Mouse (Mus musculus) forebrain, embryonic 15.5 days (tissue): ENCODE results near the gene Tubg1. TPM values are rescaled to one million over a fixed set of nuclear protein-coding genes. Genes with fewer than 3 reads are reported as not detected.
A peak's percentile ranks its signal among the peaks of the same experiment; 100 is the strongest.
"Not testable (repeated sequence)": the region's sequence is repeated elsewhere in the genome, so short reads cannot be mapped to it uniquely, and the experiment has no call there.

Experiments
- ATAC-seq: fragments of 200-750 bp; cut with Nextera tagmentation; replicated peaks from 2 replicates; pipeline ENCODE4 v1.8.0; 2017; ENCODE audit warnings: mild to moderate bottlenecking, moderate TSS enrichment, moderate library complexity
- H3K27ac ChIP-seq: fragments of 300-500 bp; sonication (generic); replicated peaks from 2 replicates; pipeline ENCODE4 v1.5.1; 2015; ENCODE audit warnings: mild to moderate bottlenecking, inconsistent platforms
- H3K27me3 ChIP-seq: fragments of 300-500 bp; sonication (generic); 2 replicates; pipeline ENCODE4 v1.6.1; 2015; ENCODE audit warnings: inconsistent platforms
- H3K36me3 ChIP-seq: fragments of 300-500 bp; sonication (generic); 2 replicates; pipeline ENCODE4 v1.6.1; 2015; ENCODE audit warnings: mild to moderate bottlenecking, inconsistent platforms
- H3K4me1 ChIP-seq: fragments of 300-500 bp; sonication (generic); 2 replicates; pipeline ENCODE4 v1.6.1; 2015; ENCODE audit warnings: inconsistent platforms
- H3K4me2 ChIP-seq: fragments of 300-500 bp; sonication (generic); replicated peaks from 2 replicates; pipeline ENCODE4 v1.6.1; 2015; ENCODE audit warnings: mild to moderate bottlenecking, inconsistent platforms
- H3K4me3 ChIP-seq: fragments of 300-500 bp; sonication (generic); 2 replicates; pipeline ENCODE4 v1.5.1; 2015; ENCODE audit warnings: mild to moderate bottlenecking, inconsistent platforms
- H3K9ac ChIP-seq: fragments of 300-500 bp; sonication (generic); replicated peaks from 2 replicates; pipeline ENCODE4 v1.6.1; 2015; ENCODE audit warnings: mild to moderate bottlenecking, inconsistent platforms
- H3K9me3 ChIP-seq: fragments of 300-500 bp; sonication (generic); 2 replicates; pipeline ENCODE4 v1.6.1; 2016; ENCODE audit warnings: inconsistent platforms
- WGBS: fragments of 180-500 bp; shearing (Covaris S2); methylation state at CpG from one replicate; pipeline ENCODE4 v1.1.7; 2015; ENCODE audit warnings: mixed read lengths; 5-methylcytosine and 5-hydroxymethylcytosine counted together
- polyA plus RNA-seq: library from polyadenylated mRNA; unstranded; fragments of >200 nt; fragmentation: Nextera tagmentation; extraction: Ambion mirVana; gene quantifications from 2 replicates; pipeline ENCODE4 v1.2.1, GENCODE M21; 2015

The Tubg1 gene
- polyA plus RNA-seq, 1 experiment from 2014 or later: 96.1 TPM

DNA sequence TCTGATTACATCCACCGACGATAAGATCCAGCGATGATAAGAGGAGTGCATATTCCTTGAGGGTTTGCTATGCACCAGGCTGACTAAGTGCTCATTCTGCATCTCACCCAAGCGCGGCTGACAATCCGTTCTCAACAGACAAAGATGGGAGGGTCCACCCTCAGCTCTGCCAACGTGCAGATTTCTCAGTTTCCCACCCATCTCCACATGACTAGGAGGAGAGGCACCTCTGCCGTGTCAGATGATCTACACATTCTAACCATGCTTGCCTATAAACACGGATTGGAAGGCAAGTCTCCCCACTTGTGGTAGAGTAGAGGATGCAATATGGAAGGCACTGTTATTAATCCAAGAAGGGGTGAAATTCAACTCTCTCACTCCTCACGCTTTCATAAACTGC, 29.0 kb downstream of the Tubg1 start:
- 74% methylated on average over 10 of the region's 10 CpGs for WGBS
- ATAC-seq: no peak
- H3K4me3 ChIP-seq: no peak overlapping the region
- H3K27ac ChIP-seq: 0 out of 2 replicates have a peak overlapping the region, but pooled peaks have one; percentile 29
- H3K4me2 ChIP-seq: no peak overlapping the region
- peaks cover 20% of the 10 kb centered on the region for H3K4me1 ChIP-seq
- H3K9me3 ChIP-seq: no peaks in the 10 kb centered on the region
- H3K27me3 ChIP-seq: no peaks in the 10 kb centered on the region
- no peaks in the 10 kb centered on the region for H3K36me3 ChIP-seq
- H3K9ac ChIP-seq: no peak overlapping the region

DNA sequence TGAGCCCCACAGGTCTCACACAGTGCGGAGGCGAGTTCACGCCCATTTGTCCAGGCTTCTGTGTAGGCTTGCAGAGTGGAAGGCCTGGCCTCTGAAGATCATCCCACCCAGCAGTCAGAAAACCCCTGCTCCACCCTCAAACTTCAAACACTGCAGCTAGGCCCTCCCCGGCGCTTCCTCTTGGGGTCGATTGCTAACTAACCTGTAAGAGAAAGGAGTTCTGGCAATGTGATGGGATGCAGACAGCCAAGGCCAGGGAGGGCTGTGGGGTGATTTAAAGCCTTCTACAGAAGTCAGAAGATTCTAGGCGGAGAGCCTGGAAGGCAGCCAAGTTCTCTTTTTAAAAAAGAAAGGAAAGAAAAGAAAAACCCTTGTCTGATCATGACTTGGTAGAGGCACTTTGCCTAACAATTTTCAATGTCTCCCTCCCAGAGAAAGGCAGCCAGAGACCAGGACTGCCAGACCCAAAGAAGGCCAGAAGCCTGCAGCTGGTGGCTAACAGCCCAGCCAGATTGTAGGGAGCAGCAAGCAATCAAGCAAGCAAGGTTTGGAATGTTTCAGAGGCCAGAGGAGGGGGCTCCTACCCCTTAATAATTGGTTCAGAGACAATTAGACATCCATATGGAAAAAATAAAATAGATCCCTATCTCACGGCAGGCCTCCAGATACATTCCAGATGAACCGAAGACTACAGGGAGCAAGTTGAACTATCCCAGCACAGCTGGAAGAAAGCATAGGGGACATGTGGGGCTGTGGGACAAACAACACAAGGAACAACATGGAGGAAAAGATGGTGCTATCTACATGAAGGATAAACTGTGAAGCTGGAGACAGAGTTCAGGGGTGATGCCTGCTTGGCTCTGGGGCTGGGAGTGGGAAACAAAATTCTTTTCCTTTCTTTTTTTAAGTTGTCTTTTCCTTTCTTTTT, 29.7 kb downstream of the Tubg1 start:
- H3K9ac ChIP-seq: no peak overlapping the region
- H3K9me3 ChIP-seq: no peaks in the 10 kb centered on the region
- H3K4me2 ChIP-seq: no peak overlapping the region
- H3K4me3 ChIP-seq: no peak overlapping the region
- whole genome bisulfite sequencing: 46% methylated on average over 9 of the region's 9 CpGs
- H3K27me3 ChIP-seq: no peaks in the 10 kb centered on the region
- peaks cover 16% of the 10 kb centered on the region for H3K4me1 ChIP-seq
- ATAC-seq: no peak
- peak overlapping the region; percentile 29; the same call in 1 of the 2 replicates for H3K27ac ChIP-seq
- no peaks in the 10 kb centered on the region for H3K36me3 ChIP-seq

DNA sequence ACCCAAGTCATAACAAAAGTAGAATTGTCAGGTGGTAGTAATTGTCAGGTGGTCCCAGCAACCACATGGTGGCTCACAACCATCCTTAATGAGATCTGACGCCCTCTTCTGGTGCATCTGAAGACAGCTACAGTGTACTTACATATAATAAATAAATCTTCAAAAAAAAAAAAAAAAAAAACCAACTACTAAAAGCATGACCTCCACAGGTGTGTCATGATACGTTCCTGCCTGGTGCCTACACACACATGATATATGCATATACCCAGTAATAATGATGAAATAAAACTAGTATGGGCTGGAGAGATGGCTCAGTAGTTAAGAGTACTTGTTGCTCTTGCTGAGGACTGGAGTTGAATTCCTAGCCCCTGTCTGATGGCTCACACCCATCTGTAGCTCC, 31.3 kb downstream of the Tubg1 start:
- Histone ChIP-seq H3K4me1 (peaks cover 22% of the 10 kb centered on the region), H3K27ac (no peak overlapping the region), H3K9ac (no peak overlapping the region), H3K9me3 (no peaks in the 10 kb centered on the region), H3K4me2 (no peak overlapping the region), H3K36me3 (no peaks in the 10 kb centered on the region), H3K4me3 (no peak overlapping the region), H3K27me3 (no peaks in the 10 kb centered on the region)
- WGBS: 53% methylated on average over 2 of the region's 2 CpGs
- no peak for ATAC-seq

DNA sequence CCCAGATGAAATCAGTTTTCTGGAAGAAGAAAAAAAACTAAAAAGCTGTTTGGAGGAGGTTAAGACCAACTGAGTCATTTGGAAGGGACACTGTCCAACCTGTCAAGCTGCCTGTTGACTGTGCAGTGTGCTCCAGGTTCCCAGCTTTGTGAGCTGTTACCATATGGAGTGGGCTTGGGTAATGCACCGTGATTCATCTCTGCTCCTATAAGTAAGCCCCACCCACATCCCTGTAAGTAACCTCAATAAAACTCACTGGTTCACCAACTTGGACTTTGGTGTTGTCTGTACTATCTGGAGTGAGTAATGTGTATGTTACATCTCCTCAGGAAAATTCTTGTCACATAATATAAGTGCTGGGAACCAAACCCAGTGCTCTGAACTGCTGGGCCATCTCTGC, 33.1 kb downstream of the Tubg1 start:
- ATAC-seq: no peak

GRCm38 (mm10) chr11:101154648-101155047, 34.9 kb downstream of the Tubg1 start:
- peaks cover 7% of the 10 kb centered on the region; the same call in 1 of the 2 replicates for H3K27me3 ChIP-seq
- no peak overlapping the region for H3K27ac ChIP-seq
- no peaks in the 10 kb centered on the region for H3K36me3 ChIP-seq
- no peak overlapping the region for H3K4me3 ChIP-seq
- ATAC-seq: no peak
- no peak overlapping the region for H3K9ac ChIP-seq
- H3K4me1 ChIP-seq: peaks cover 14% of the 10 kb centered on the region
- H3K4me2 ChIP-seq: no peak overlapping the region
- no peaks in the 10 kb centered on the region for H3K9me3 ChIP-seq

More for the DNA sequence above, 33.1 kb downstream of the Tubg1 start:
- Histone ChIP-seq H3K36me3 (no peaks in the 10 kb centered on the region), H3K27me3 (peaks cover 3% of the 10 kb centered on the region; the same call in 1 of the 2 replicates), H3K4me1 (peaks cover 20% of the 10 kb centered on the region), H3K9me3 (no peaks in the 10 kb centered on the region), H3K9ac (no peak overlapping the region), H3K4me3 (no peak overlapping the region), H3K27ac (no peak overlapping the region), H3K4me2 (no peak overlapping the region)
- 80% methylated on average over 1 of the region's 1 CpGs for WGBS

GRCm38 (mm10) chr11:101155151-101155550, 35.4 kb downstream of the Tubg1 start:
- H3K9me3 ChIP-seq: no peaks in the 10 kb centered on the region
- no peak overlapping the region for H3K9ac ChIP-seq
- no peaks in the 10 kb centered on the region for H3K36me3 ChIP-seq
- H3K4me1 ChIP-seq: peaks cover 12% of the 10 kb centered on the region
- H3K27me3 ChIP-seq: peaks cover 7% of the 10 kb centered on the region; the same call in 1 of the 2 replicates
- H3K4me3 ChIP-seq: no peak overlapping the region
- no peak for ATAC-seq
- no peak overlapping the region for H3K4me2 ChIP-seq
- WGBS: 78% methylated on average over 6 of the region's 6 CpGs
- peak overlapping the region; percentile 86; the same call in 1 of the 2 replicates for H3K27ac ChIP-seq

GRCm38 (mm10) chr11:101155728-101156371, 36.1 kb downstream of the Tubg1 start, which contains the start of gene Tubg2:
TSS of gene Tubg2 (plus strand) at chr11:101155907.
- Histone ChIP-seq H3K9ac (peak within 1 kb of the TSS; percentile 77), H3K4me1 (peaks cover 12% of the 10 kb centered on the region), H3K9me3 (no peaks in the 10 kb centered on the region), H3K27me3 (peaks cover 7% of the 10 kb centered on the region; the same call in 1 of the 2 replicates), H3K4me2 (peak within 1 kb of the TSS; percentile 80), H3K4me3 (peak within 1 kb of the TSS; percentile 51), H3K27ac (peak within 1 kb of the TSS; percentile 86), H3K36me3 (no peaks in the 10 kb centered on the region)
- WGBS: 2% methylated on average over 36 of the region's 36 CpGs
- ATAC-seq: peak; percentile 93

DNA sequence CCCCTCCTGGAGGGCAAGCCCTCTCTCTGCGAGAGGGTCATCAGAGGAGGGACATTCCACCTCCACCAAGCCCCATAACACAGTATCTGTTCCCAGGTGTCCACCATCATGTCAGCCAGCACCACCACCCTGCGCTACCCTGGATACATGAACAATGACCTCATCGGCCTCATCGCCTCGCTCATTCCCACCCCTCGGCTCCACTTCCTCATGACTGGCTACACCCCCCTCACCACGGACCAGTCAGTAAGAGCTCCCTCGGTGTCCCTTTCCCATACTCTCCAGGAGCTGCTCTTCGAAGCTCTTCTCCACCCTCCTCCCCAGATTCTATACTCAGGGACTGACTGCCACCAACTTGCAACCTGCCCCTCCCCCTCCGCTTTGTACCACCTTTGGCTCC, 40.4 kb downstream of the Tubg1 start:
- Histone ChIP-seq H3K4me1 (peaks cover 21% of the 10 kb centered on the region), H3K27me3 (peaks cover 37% of the 10 kb centered on the region)
- H3K36me3 ChIP-seq, H3K27ac ChIP-seq, H3K9me3 ChIP-seq, H3K4me2 ChIP-seq, ATAC-seq, H3K9ac ChIP-seq, H3K4me3 ChIP-seq: not testable (repeated sequence)
- 83% methylated on average over 10 of the region's 10 CpGs for WGBS

DNA sequence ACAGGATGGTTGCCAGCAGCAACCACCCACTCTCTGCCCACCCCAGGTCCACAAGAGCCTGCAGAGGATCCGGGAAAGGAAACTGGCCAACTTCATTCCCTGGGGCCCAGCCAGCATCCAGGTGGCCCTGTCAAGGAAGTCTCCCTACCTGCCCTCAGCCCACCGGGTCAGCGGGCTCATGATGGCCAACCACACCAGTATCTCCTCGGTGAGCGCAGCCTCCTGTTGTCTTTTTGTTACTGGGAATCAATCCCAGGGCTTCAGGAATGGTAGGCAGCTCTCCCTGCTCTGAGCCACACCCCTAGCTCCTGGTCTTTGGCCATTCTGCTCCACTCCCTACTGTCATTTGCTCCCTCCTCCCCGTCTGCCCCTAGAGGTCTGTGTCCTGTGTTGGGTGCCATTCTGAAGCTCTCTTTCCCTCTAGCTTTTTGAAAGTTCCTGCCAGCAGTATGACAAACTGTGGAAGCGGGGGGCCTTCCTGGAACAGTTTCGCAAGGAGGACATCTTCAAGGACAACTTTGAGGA, 41.3 kb downstream of the Tubg1 start:
- H3K27me3 ChIP-seq: peaks cover 44% of the 10 kb centered on the region
- H3K9ac ChIP-seq, H3K9me3 ChIP-seq, H3K4me3 ChIP-seq, H3K27ac ChIP-seq, H3K36me3 ChIP-seq, H3K4me2 ChIP-seq, ATAC-seq: not testable (repeated sequence)
- H3K4me1 ChIP-seq: peaks cover 15% of the 10 kb centered on the region
- WGBS: 78% methylated on average over 8 of the region's 8 CpGs

DNA sequence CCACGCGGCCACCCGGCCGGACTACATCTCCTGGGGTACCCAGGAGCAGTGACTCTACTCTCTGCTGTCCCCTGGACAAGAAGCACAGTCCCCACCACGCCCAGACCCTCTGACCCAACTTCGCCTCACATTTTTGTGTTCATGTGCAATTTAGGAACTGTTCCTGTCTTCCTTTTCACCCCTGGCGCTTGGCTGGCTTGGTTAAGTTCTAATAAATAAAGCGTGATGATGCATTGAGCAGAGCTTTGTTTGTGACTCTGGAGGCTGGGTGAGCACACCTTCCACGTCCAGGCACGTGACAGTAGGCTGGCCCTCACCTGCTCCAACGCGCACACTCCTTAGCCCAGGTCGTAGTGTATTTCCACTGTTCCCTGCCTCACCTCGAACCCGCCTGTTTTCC, 41.8 kb downstream of the Tubg1 start:
- 0 out of 2 replicates have a peak, but pooled peaks cover 5% of the 10 kb centered on the region for H3K36me3 ChIP-seq
- H3K27ac ChIP-seq: no peak overlapping the region
- no peak for ATAC-seq
- peaks cover 49% of the 10 kb centered on the region for H3K27me3 ChIP-seq
- no peak overlapping the region for H3K4me3 ChIP-seq
- no peak overlapping the region for H3K4me2 ChIP-seq
- H3K9ac ChIP-seq: no peak overlapping the region
- peaks cover 10% of the 10 kb centered on the region for H3K4me1 ChIP-seq
- WGBS: 87% methylated on average over 15 of the region's 15 CpGs
- H3K9me3 ChIP-seq: no peaks in the 10 kb centered on the region

GRCm38 (mm10) chr11:101162301-101162700, 42.6 kb downstream of the Tubg1 start:
- ATAC-seq: no peak
- no peak overlapping the region for H3K9ac ChIP-seq
- H3K4me3 ChIP-seq: no peak overlapping the region
- H3K4me2 ChIP-seq: no peak overlapping the region
- H3K9me3 ChIP-seq: no peaks in the 10 kb centered on the region
- no peak overlapping the region for H3K27ac ChIP-seq
- peaks cover 9% of the 10 kb centered on the region for H3K4me1 ChIP-seq
- whole genome bisulfite sequencing: 68% methylated on average over 5 of the region's 5 CpGs
- H3K27me3 ChIP-seq: peaks cover 56% of the 10 kb centered on the region
- 0 out of 2 replicates have a peak, but pooled peaks cover 5% of the 10 kb centered on the region for H3K36me3 ChIP-seq

GRCm38 (mm10) chr11:101162772-101163171, 43.0 kb downstream of the Tubg1 start:
- 0 out of 2 replicates have a peak, but pooled peaks cover 5% of the 10 kb centered on the region for H3K36me3 ChIP-seq
- ATAC-seq: no peak
- H3K4me3 ChIP-seq: no peak overlapping the region
- H3K27me3 ChIP-seq: peaks cover 59% of the 10 kb centered on the region
- no peak overlapping the region for H3K4me2 ChIP-seq
- no peak overlapping the region for H3K27ac ChIP-seq
- no peak overlapping the region for H3K9ac ChIP-seq
- WGBS: 59% methylated on average over 5 of the region's 5 CpGs
- peaks cover 9% of the 10 kb centered on the region for H3K4me1 ChIP-seq
- H3K9me3 ChIP-seq: no peaks in the 10 kb centered on the region
